Mouse (Mus musculus): Measurements from ENCODE around the gene Hamp2. TPM values are rescaled to one million over a fixed set of nuclear protein-coding genes. Genes with fewer than 3 reads are reported as not detected.

Gene Hamp2
- 1.7 TPM in 1 of 2 replicates, not detected in the other for total RNA-seq (2023)

DNA sequence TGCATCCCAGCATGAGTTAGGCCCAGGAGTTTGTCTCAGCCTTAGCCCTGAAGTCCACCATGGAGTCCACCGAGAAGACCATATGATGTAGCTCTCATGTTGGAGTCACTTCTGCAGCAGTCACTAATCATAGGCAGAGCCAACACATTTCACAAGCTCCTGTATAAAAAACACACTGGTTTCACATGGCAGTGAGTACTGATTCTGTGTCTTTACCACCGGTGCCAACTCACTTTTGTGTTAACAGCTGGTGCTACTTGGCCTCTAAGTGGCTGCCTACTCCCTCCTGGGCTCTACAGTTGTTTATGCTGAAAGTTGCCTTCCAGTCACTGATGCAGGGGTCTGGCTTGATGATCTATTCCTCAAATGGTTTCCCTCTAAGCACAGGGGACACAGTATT lies at the start of gene Hamp2:
TSS of gene Hamp2 (minus strand) at position 101 of the 400 bp plus-strand sequence.

DNA sequence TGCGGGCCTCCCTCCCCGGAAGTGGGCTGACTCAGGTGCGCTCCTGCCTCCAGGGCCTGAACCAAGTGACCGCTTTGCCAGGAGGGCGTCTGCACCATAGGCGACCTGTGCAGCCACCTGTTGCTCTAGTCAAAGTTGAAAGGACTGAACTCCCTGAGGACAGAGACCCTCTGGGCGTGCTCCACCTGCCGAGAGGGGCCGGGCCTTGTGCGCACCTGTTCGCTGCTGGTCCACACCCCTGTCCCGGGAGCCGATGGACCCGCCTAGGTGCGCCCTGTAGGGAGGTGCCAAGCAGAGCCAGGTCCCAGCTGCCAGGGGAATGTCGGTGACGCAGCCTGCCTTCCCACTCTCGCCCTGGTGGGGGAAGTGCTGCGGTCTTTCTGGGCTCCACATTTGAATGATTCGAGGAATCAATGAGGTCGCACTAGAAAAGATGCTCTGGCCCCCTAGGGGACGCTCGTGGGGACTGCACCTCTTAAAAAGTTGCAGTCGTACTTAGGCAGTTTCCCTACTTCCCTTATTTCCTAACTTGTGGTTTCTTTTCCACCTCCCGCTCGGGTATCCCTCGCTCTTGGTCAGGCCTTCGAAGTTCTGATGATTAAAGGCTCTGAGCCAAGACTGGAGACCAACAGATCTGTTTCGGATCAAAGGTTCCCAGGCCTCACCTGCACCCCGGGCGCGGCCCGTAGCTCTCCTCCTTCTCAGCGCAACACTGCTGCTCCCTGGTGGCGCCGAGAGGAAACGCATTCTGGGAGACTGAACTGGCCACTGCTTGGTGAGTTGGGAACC lies 49.2 kb upstream of the Hamp2 start, which contains the start of gene Fam187b:
TSS of gene Fam187b (plus strand) at position 290 of the 789 bp plus-strand sequence.

DNA sequence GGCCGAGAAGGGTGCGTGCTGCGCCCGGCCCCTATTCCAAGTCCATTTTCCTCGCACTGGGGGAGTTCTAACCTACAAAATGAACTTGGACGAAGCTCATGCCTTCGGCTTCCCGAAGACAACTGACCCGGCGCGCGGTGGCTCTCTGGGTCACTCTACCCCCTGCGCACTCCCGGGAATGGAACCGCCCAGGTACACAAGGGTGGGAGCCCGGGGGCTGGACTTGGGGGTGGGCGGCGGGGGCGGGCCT lies 48.7 kb upstream of the Hamp2 start, which contains the start of gene Lsr:
TSS of gene Lsr (minus strand) at position 214 of the 250 bp plus-strand sequence.

DNA sequence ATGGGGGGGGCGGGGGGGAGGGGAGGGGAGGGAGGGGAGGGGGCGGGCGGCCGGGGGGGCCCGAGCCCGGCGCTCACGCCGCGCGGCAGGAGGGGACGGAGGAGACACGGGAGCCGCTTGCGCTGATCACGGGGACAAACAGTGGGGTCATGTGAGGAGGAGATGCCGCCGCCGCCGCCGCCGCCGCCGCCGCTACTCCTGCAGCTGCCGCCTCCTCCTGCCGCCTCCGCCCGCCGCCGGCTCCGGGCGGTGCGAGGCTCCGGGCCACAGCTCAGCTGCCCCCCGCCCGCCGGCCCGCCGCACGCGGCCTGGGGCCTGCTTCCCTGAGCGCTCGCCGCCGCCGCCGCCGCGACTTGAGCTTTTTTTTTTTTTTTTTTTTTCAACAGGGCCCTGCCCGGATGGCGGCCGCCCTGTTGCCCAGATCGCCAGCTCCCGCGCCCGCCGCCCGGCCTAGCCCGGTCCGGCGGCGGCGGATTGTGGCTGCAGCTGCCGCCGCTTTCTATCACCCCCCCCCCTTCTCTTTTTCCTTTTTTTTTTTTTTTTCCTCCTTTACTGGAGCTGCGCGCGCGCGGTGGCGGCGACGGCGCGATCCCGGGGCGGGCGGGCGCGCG lies 32.4 kb upstream of the Hamp2 start, which contains the start of gene Usf2:
TSS of gene Usf2 (minus strand) at position 48 of the 611 bp plus-strand sequence.

DNA sequence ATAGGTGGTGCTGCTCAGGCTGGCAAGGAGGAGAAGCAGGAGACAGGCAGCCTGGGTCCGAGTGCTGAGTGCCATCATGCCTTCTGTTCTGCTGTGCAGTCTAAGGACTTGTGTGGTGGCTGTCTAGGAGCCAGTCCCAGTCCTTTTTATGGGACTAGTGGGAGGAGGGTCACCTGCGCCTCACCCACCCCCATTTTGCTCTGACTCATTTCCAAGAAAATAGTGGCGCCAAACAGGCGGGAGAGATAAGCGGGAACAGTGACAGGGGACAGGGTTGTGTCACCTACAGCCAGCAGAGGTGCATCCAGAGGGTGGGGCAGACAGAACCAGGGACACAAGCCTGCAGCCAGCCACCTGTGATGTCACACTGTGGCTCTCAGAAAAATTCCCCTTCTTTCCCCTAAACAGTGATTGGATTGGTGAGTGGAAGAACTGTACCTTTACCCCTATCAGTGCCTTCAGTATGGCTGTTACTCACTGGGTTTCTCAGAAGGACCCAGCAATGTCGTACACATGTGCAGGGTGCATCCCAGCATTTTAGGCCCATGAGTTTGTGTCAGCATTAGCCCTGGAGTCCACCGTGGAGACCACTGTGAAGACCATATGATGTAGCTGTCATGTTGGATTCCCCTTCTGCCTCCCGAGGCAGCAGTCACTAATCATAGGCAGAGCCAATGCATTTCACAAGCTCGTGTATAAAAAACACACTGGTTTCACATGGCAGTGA lies 19.6 kb upstream of the Hamp2 start, which contains the start of gene Hamp:
TSS of gene Hamp (minus strand) at position 124 of the 727 bp plus-strand sequence.

DNA sequence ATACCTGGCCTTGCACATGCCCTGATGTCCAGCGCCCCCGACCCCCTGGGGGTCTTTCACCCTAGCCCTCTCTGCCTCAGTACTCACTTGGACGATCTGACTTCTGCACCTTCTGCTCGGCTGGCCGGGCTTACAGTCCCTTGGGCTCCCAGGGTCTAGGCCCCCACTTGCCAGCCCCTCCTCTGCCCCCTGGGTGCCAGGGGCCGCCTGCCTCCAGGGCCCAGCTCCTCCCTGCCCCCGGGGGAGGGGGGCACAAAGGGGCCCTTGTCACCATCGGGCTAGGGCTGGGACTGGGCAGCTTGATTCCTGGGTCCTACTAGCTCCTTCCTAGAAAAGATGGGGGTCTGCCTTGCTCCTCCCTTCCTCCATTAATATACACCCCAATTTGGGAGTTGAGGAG lies 9.7 kb downstream of the Hamp2 start, which contains the start of gene Mag:
TSS of gene Mag (minus strand) at position 142 of the 400 bp plus-strand sequence.

DNA sequence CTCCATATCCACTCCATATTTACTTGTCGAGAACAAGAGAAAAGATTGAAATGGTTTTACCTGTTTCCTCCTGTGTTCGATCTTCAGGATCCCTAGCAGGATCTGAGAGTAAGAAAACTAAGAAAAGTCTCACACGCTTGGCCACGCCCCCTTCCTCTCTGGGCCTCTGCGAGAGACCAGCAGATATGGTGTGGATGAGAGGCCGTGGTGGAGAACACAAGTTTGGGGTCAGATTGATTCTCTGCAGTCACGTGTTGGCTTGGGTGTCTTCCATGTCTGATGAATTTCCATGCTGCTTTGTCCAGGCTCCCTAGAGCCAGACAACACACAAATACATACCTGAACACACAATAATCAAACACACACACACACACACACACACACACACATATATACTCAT lies 44.3 kb downstream of the Hamp2 start, which contains the start of gene Cd22:
TSS of gene Cd22 (minus strand) at position 167 of the 400 bp plus-strand sequence.

Other genes with a start within 250 kb of the Hamp2 start
- gene 2200002J24Rik, start 225.8 kb downstream of the Hamp2 start, total RNA-seq (2023), result not detected in 2 replicates
- gene Atp4a, start 212.5 kb downstream of the Hamp2 start, total RNA-seq (2023), result not detected in 2 replicates
- gene Tmem147, start 195.1 kb downstream of the Hamp2 start, total RNA-seq (2023), result 17.2 and 23.5 TPM in 2 replicates
- gene Gapdhs, start 181.0 kb downstream of the Hamp2 start, total RNA-seq (2023), result not detected in 2 replicates
- 0.16 and 0.57 TPM in 2 replicates for gene Sbsn, start 173.2 kb downstream of the Hamp2 start, total RNA-seq (2023)
- gene Dmkn, start 160.9 kb downstream of the Hamp2 start, total RNA-seq (2023), result 2.3 and 3.3 TPM in 2 replicates
- gene Krtdap, start 136.8 kb downstream of the Hamp2 start, total RNA-seq (2023), result not detected in 2 replicates
- 31.3 and 40.2 TPM in 2 replicates for gene Ffar2, start 100.9 kb downstream of the Hamp2 start, total RNA-seq (2023)
- gene Ffar3, start 68.5 kb downstream of the Hamp2 start, total RNA-seq (2023), result not detected in 2 replicates
- not detected in 2 replicates for gene Ffar1, start 63.1 kb downstream of the Hamp2 start, total RNA-seq (2023)
- gene Cd22, start 44.3 kb downstream of the Hamp2 start, total RNA-seq (2023), result 3.5 and 3.8 TPM in 2 replicates
- 1.3 and 2.4 TPM in 2 replicates for gene Mag, start 9.8 kb downstream of the Hamp2 start, total RNA-seq (2023)
- gene Hamp, start 19.4 kb upstream of the Hamp2 start, total RNA-seq (2023), result not detected in 2 replicates
- 97.9 and 113 TPM in 2 replicates for gene Usf2, start 32.1 kb upstream of the Hamp2 start, total RNA-seq (2023)
- 2.4 and 2.8 TPM in 2 replicates for gene Lsr, start 48.8 kb upstream of the Hamp2 start, total RNA-seq (2023)
- 0.45 and 0.63 TPM in 2 replicates for gene Fam187b, start 49.1 kb upstream of the Hamp2 start, total RNA-seq (2023)
- gene Fxyd5, start 117.8 kb upstream of the Hamp2 start, total RNA-seq (2023), result 820 and 829 TPM in 2 replicates
- 1.2 TPM in 2 replicates for gene Fxyd7, start 126.8 kb upstream of the Hamp2 start, total RNA-seq (2023)
- not detected in 2 replicates for gene Fxyd1, start 132.5 kb upstream of the Hamp2 start, total RNA-seq (2023)
- gene Lgi4, start 134.7 kb upstream of the Hamp2 start, total RNA-seq (2023), result 0.22 TPM in 1 of 2 replicates, not detected in the other
- gene Fxyd3, start 152.0 kb upstream of the Hamp2 start, total RNA-seq (2023), result not detected in 2 replicates
- 2.1 and 2.4 TPM in 2 replicates for gene Hpn, start 190.6 kb upstream of the Hamp2 start, total RNA-seq (2023)
- 5.7 and 8.1 TPM in 2 replicates for gene Scn1b, start 202.3 kb upstream of the Hamp2 start, total RNA-seq (2023)
- 133 and 214 TPM in 2 replicates for gene Gramd1a, start 231.2 kb upstream of the Hamp2 start, total RNA-seq (2023)